Mouse (Mus musculus): ENCODE measurements around the gene Phlda2. TPM values are rescaled to one million over a fixed set of nuclear protein-coding genes. Genes with fewer than 3 reads are reported as not detected.

The Phlda2 gene
- polyA plus RNA-seq, 1 experiment from 2014 or later = 1.5 TPM

- no peaks in the 10 kb centered on the region for H3K36me3 ChIP-seq
- peaks cover 22% of the 10 kb centered on the region for H3K9me3 ChIP-seq
- H3K4me3 ChIP-seq = peak overlapping the region; percentile 67
- H3K27ac ChIP-seq (replicated peaks) = peak overlapping the region; percentile 83
- peaks cover 14% of the 10 kb centered on the region; the same call in 1 of the 2 replicates for H3K4me1 ChIP-seq
- 0 out of 2 replicates have a peak, but pooled peaks have one; percentile 1 for ATAC-seq (ENCODE audit: low FRiP score, low read depth)
- peak overlapping the region; percentile 73 for H3K9ac ChIP-seq (replicated peaks)
- 41% methylated on average over 42 of the region's 60 CpGs for WGBS
- H3K27me3 ChIP-seq = peaks cover 38% of the 10 kb centered on the region
- peak overlapping the region; percentile 51 for H3K4me2 ChIP-seq (replicated peaks)
Measured at GRCm38 (mm10) chr7:143460217-143460834, 42.6 kb downstream of the Phlda2 start.

DNA sequence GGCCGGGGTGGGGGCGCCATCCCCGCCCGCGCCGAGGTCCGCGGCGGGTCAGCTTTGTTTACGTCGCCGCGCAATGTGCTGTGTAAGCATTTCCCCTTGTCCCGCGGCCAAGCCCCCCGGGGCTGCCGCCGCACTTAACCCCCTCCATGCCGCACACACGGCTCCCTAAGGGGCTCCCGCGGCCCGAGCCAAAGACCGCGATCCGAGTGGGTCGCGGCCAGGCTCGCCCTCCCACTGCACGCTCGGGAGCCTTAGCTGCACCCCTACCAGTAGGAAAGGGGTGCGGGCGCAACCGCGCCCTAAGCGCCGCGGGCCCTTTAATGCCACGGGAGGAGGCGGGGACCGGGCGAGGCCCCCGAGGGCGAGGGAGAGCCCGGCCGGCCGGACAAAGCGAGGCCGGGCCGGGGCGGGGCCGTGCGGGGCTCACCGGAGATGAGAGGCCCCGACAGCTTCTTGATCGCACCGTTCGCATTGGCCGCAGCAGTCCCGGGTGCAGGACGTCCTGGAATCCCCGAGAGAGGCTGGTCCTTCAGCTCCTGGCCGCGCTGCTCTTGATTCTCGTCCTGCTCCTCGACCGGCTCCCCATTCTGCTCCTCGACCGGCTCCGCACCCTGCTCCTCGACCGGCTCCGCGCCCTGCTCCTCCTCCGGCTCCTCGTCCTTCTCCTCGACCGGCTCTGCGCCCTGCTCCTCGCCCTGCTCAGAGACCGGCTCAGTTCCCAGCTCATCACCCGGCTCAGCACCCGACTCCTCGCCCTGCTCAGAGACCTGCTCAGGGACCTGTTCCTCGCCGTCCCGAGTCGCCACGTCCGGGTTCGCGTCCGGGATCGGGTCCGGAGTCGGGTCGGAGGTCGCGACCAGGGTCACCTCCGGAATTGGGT lies 43.4 kb downstream of the Phlda2 start:
- Histone ChIP-seq H3K27ac (replicated peaks) (peak overlapping the region; percentile 83), H3K27me3 (peaks cover 30% of the 10 kb centered on the region), H3K4me1 (peaks cover 8% of the 10 kb centered on the region; the same call in 1 of the 2 replicates), H3K4me3 (peak overlapping the region; percentile 67), H3K36me3 (no peaks in the 10 kb centered on the region), H3K9me3 (peaks cover 22% of the 10 kb centered on the region), H3K4me2 (replicated peaks) (peak overlapping the region; percentile 51), H3K9ac (replicated peaks) (peak overlapping the region; percentile 73)
- 33% methylated on average over 80 of the region's 100 CpGs for WGBS
- ATAC-seq (ENCODE audit: low FRiP score, low read depth) = peak; percentile 11; the same call in 1 of the 2 replicates

DNA sequence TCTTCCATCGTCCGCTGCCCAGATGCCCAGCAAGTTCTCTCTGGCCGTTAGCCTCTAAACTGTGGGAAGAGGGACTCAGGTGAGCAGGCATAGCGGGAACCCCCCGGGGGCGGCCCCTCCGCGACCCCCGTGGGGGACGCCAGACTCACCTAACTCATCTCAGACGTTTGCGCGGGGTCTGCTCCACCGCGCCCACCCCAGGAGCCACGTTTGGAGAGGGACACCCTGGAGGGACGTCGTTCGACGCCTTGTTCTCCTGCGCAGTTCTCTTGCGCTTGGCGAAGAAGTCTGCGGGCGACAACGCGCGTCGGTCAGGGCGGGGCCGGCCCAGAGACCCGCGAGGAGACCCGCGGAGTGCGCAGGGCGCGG lies 44.0 kb downstream of the Phlda2 start:
- peak; percentile 3; the same call in 1 of the 2 replicates for ATAC-seq (ENCODE audit: low FRiP score, low read depth)
- Histone ChIP-seq H3K27ac (replicated peaks) (peak overlapping the region; percentile 83), H3K4me2 (replicated peaks) (peak overlapping the region; percentile 51), H3K9ac (replicated peaks) (peak overlapping the region; percentile 73), H3K27me3 (peaks cover 26% of the 10 kb centered on the region; the same call in 1 of the 2 replicates), H3K4me3 (peak overlapping the region; percentile 67), H3K4me1 (0 out of 2 replicates have a peak, but pooled peaks cover 5% of the 10 kb centered on the region), H3K9me3 (peaks cover 22% of the 10 kb centered on the region), H3K36me3 (no peaks in the 10 kb centered on the region)
- WGBS = 25% methylated on average over 38 of the region's 38 CpGs

Other genes with a start within 250 kb of the Phlda2 start
- gene Cdkn1c, start 42.1 kb downstream of the Phlda2 start, polyA plus RNA-seq (2016; fragmentation: Nextera tagmentation; extraction: Ambion mirVana) = 875 and 1,070 TPM in 2 replicates
- gene Slc22a18, start 29.4 kb downstream of the Phlda2 start, polyA plus RNA-seq (2016; fragmentation: Nextera tagmentation; extraction: Ambion mirVana) = 0.38 and 0.48 TPM in 2 replicates
- 345 and 355 TPM in 2 replicates for gene Nap1l4, start 46.0 kb upstream of the Phlda2 start, polyA plus RNA-seq (2016; fragmentation: Nextera tagmentation; extraction: Ambion mirVana)
- gene Cars, start 96.9 kb upstream of the Phlda2 start, polyA plus RNA-seq (2016; fragmentation: Nextera tagmentation; extraction: Ambion mirVana) = 67.5 and 72.1 TPM in 2 replicates
- 0.23 and 0.24 TPM in 2 replicates for gene Tnfrsf26, start 125.6 kb upstream of the Phlda2 start, polyA plus RNA-seq (2016; fragmentation: Nextera tagmentation; extraction: Ambion mirVana)
- 5.9 and 7.6 TPM in 2 replicates for gene Tnfrsf22, start 146.5 kb upstream of the Phlda2 start, polyA plus RNA-seq (2016; fragmentation: Nextera tagmentation; extraction: Ambion mirVana)
- gene Tnfrsf23, start 182.7 kb upstream of the Phlda2 start, polyA plus RNA-seq (2016; fragmentation: Nextera tagmentation; extraction: Ambion mirVana) = 0.57 and 0.60 TPM in 2 replicates

All from midbrain, embryonic 12.5 days (tissue).